Mouse (Mus musculus): ENCODE data around the gene Ddit4l. TPM values are rescaled to one million over a fixed set of nuclear protein-coding genes. Genes with fewer than 3 reads are reported as not detected.
A peak's percentile ranks its signal among the peaks of the same experiment; 100 is the strongest.
"Not testable (repeated sequence)": the region's sequence is repeated elsewhere in the genome, so short reads cannot be mapped to it uniquely, and the experiment has no call there.

Gene Ddit4l
- 10 to 100 TPM; 19.7 to 25.6 TPM for total RNA-seq (2021)
- long read RNA-seq, experiment 1, transcript Ddit4l-202 (2 exons, 446 nt): minor isoform, 10 of 69 reads
- long read RNA-seq, experiment 1, transcript Ddit4l-201 (3 exons, 2,722 nt): major isoform, 55 of 69 reads
- long read RNA-seq, experiment 1, partial matches to known transcripts: 4 of 69 reads
- long read RNA-seq, experiment 1, other reads (novel, unspliced or antisense): 0 of 69 reads
- long read RNA-seq, experiment 2, transcript Ddit4l-201 (3 exons, 2,722 nt): major isoform, 18 of 27 reads
- long read RNA-seq, experiment 2, transcript Ddit4l-202 (2 exons, 446 nt): minor isoform, 6 of 27 reads
- long read RNA-seq, experiment 2, partial matches to known transcripts: 1 of 27 reads
- long read RNA-seq, experiment 2, other reads (novel, unspliced or antisense): 2 of 27 reads

- not testable (repeated sequence) for H3K4me3 ChIP-seq; DNase-seq (ENCODE audit: extremely low spot score in 1 of 2, low spot score in 2 of 2)
- peak within 1 kb of the TSS; percentile 82 for H3K27ac ChIP-seq
- intact Hi-C loops (cut with DNase I): loop anchor here (5.0 kb wide), 2 partner anchors 109 to 131 kb away; no protein-coding TSS in a partner anchor
Observed at GRCm38 (mm10) chr3:137621312-137621711, at the start of gene Ddit4l. Gene Ddit4l (plus strand): TSS chr3:137621612.

GRCm38 (mm10) chr3:137576146-137576545, 45.3 kb upstream of the Ddit4l start:
- intact Hi-C loops (cut with DNase I): no loop called here
- TF ChIP-seq CTCF (IDR thresholded peaks at IDR 0.05): no peak
- Histone ChIP-seq H3K4me3 (no peak overlapping the region), H3K27ac (no peak overlapping the region)
- DNase-seq (ENCODE audit: extremely low spot score in 1 of 2, low spot score in 2 of 2): no peak

GRCm38 (mm10) chr3:137586376-137586969, 34.9 kb upstream of the Ddit4l start:
- no peak for TF ChIP-seq CTCF (IDR thresholded peaks at IDR 0.05)
- Histone ChIP-seq H3K27ac (peak overlapping the region; percentile 5; the same call in 1 of the 2 replicates), H3K4me3 (no peak overlapping the region)
- intact Hi-C loops (cut with DNase I): no loop called here
- no peak for DNase-seq (ENCODE audit: extremely low spot score in 1 of 2, low spot score in 2 of 2)

- intact Hi-C loops (cut with DNase I): no loop called here
- H3K4me3 ChIP-seq: no peak overlapping the region
- DNase-seq (ENCODE audit: extremely low spot score in 1 of 2, low spot score in 2 of 2): no peak
- no peak overlapping the region for H3K27ac ChIP-seq
- TF ChIP-seq CTCF (IDR thresholded peaks at IDR 0.05): no peak
Observed at GRCm38 (mm10) chr3:137589811-137590210, 31.6 kb upstream of the Ddit4l start.

- no peak for TF ChIP-seq CTCF (IDR thresholded peaks at IDR 0.05)
- intact Hi-C loops (cut with DNase I): no loop called here
- DNase-seq (ENCODE audit: extremely low spot score in 1 of 2, low spot score in 2 of 2): no peak
- Histone ChIP-seq H3K27ac (no peak overlapping the region), H3K4me3 (no peak overlapping the region)
Observed at GRCm38 (mm10) chr3:137594332-137594905, 27.0 kb upstream of the Ddit4l start.

GRCm38 (mm10) chr3:137608918-137609435, 12.4 kb upstream of the Ddit4l start:
- intact Hi-C loops (cut with DNase I): loop anchor here (5.0 kb wide), 3 partner anchors 47 to 192 kb away; no protein-coding TSS in a partner anchor
- Histone ChIP-seq H3K27ac (peak overlapping the region; percentile 60), H3K4me3 (no peak overlapping the region)
- TF ChIP-seq CTCF (IDR thresholded peaks at IDR 0.05): no peak; the same call in 1 of the 2 replicates
- no peak for DNase-seq (ENCODE audit: extremely low spot score in 1 of 2, low spot score in 2 of 2)

- DNase-seq (ENCODE audit: extremely low spot score in 1 of 2, low spot score in 2 of 2): no peak
- TF ChIP-seq CTCF (IDR thresholded peaks at IDR 0.05): no peak
- Histone ChIP-seq H3K27ac (peak overlapping the region; percentile 36; the same call in 1 of the 2 replicates), H3K4me3 (no peak overlapping the region)
- intact Hi-C loops (cut with DNase I): no loop called here
Observed at GRCm38 (mm10) chr3:137610457-137611109, 10.8 kb upstream of the Ddit4l start.

GRCm38 (mm10) chr3:137611110-137611857, 10.1 kb upstream of the Ddit4l start:
- Histone ChIP-seq H3K4me3 (no peak overlapping the region), H3K27ac (peak overlapping the region; percentile 36; the same call in 1 of the 2 replicates)
- no peak for DNase-seq (ENCODE audit: extremely low spot score in 1 of 2, low spot score in 2 of 2)
- TF ChIP-seq CTCF (IDR thresholded peaks at IDR 0.05): no peak
- intact Hi-C loops (cut with DNase I): no loop called here

- TF ChIP-seq CTCF (IDR thresholded peaks at IDR 0.05): no peak
- Histone ChIP-seq H3K27ac (no peak overlapping the region), H3K4me3 (no peak overlapping the region)
- intact Hi-C loops (cut with DNase I): no loop called here
- DNase-seq (ENCODE audit: extremely low spot score in 1 of 2, low spot score in 2 of 2): no peak
Observed at GRCm38 (mm10) chr3:137611981-137612380, 9.4 kb upstream of the Ddit4l start.

GRCm38 (mm10) chr3:137620540-137620939, 872 bp upstream of the Ddit4l start:
- no peak for TF ChIP-seq CTCF (IDR thresholded peaks at IDR 0.05)
- intact Hi-C loops (cut with DNase I): loop anchor here (5.0 kb wide), 2 partner anchors 108 to 132 kb away; no protein-coding TSS in a partner anchor
- no peak for DNase-seq (ENCODE audit: extremely low spot score in 1 of 2, low spot score in 2 of 2)
- H3K27ac ChIP-seq: peak overlapping the region; percentile 45; the same call in 1 of the 2 replicates
- no peak overlapping the region for H3K4me3 ChIP-seq

- Histone ChIP-seq H3K4me3 (no peak overlapping the region), H3K27ac (peak overlapping the region; percentile 82; the same call in 1 of the 2 replicates)
- TF ChIP-seq CTCF (IDR thresholded peaks at IDR 0.05): no peak
- DNase-seq (ENCODE audit: extremely low spot score in 1 of 2, low spot score in 2 of 2): no peak
- intact Hi-C loops (cut with DNase I): loop anchor here (5.0 kb wide), 2 partner anchors 110 to 130 kb away; no protein-coding TSS in a partner anchor
Observed at GRCm38 (mm10) chr3:137622091-137622490, 679 bp downstream of the Ddit4l start.

Data from left cerebral cortex, adult 2 months (tissue).